Mouse (Mus musculus): ENCODE measurements around the gene Rbms2. TPM values are rescaled to one million over a fixed set of nuclear protein-coding genes. Genes with fewer than 3 reads are reported as not detected.

The Rbms2 gene
- polyA plus RNA-seq, 1 experiment from 2014 or later, result 19.5 TPM

- no peak for DNase-seq (ENCODE audit: low spot score)
Observed at GRCm38 (mm10) chr10:128133650-128134332, 46.3 kb downstream of the Rbms2 start.

GRCm38 (mm10) chr10:128131812-128132211 is 48.3 kb downstream of the Rbms2 start:
- ATAC-seq (ENCODE audit: low FRiP score), result no peak
- H3K4me2 ChIP-seq (replicated peaks; ENCODE audit: low read depth, low read length), result no peak overlapping the region
- 0 out of 2 replicates have a peak, but pooled peaks cover 1% of the 10 kb centered on the region for H3K36me3 ChIP-seq (ENCODE audit: control insufficient read depth, insufficient read depth, low read length)

More at GRCm38 (mm10) chr10:128133650-128134332, 46.3 kb downstream of the Rbms2 start:
- H3K9ac ChIP-seq (ENCODE audit: low read depth, low read length), result 0 out of 2 replicates have a peak overlapping the region, but pooled peaks have one; percentile 4
- H3K27me3 ChIP-seq (ENCODE audit: control insufficient read depth, insufficient read depth, low read length), result no peaks in the 10 kb centered on the region
- no peak for ATAC-seq (ENCODE audit: low FRiP score)
- 44% methylated on average over 13 of the region's 13 CpGs for WGBS
- H3K27ac ChIP-seq (ENCODE audit: low read depth, low read length), result no peak overlapping the region
- H3K4me3 ChIP-seq (ENCODE audit: low read depth, low read length), result no peak overlapping the region
- no peaks in the 10 kb centered on the region for H3K4me1 ChIP-seq (replicated peaks; ENCODE audit: control insufficient read depth, insufficient read depth, low read length)
- no peaks in the 10 kb centered on the region for H3K9me3 ChIP-seq (ENCODE audit: control insufficient read depth, low read length)
- no peaks in the 10 kb centered on the region for H3K36me3 ChIP-seq (ENCODE audit: control insufficient read depth, insufficient read depth, low read length)
- H3K4me2 ChIP-seq (replicated peaks; ENCODE audit: low read depth, low read length), result no peak overlapping the region

GRCm38 (mm10) chr10:128131297-128131696 is 48.8 kb downstream of the Rbms2 start:
- ATAC-seq (ENCODE audit: low FRiP score) (no peak), DNase-seq (ENCODE audit: low spot score) (no peak)
- no peaks in the 10 kb centered on the region for H3K27me3 ChIP-seq (ENCODE audit: control insufficient read depth, insufficient read depth, low read length)
- no peak overlapping the region for H3K27ac ChIP-seq (ENCODE audit: low read depth, low read length)
- no peak overlapping the region for H3K9ac ChIP-seq (ENCODE audit: low read depth, low read length)
- no peak overlapping the region for H3K4me3 ChIP-seq (ENCODE audit: low read depth, low read length)
- H3K36me3 ChIP-seq (ENCODE audit: control insufficient read depth, insufficient read depth, low read length), result 0 out of 2 replicates have a peak, but pooled peaks cover 3% of the 10 kb centered on the region
- H3K9me3 ChIP-seq (ENCODE audit: control insufficient read depth, low read length), result no peaks in the 10 kb centered on the region
- WGBS, result 79% methylated on average over 3 of the region's 3 CpGs
- no peak overlapping the region for H3K4me2 ChIP-seq (replicated peaks; ENCODE audit: low read depth, low read length)
- no peaks in the 10 kb centered on the region for H3K4me1 ChIP-seq (replicated peaks; ENCODE audit: control insufficient read depth, insufficient read depth, low read length)

More at GRCm38 (mm10) chr10:128131812-128132211, 48.3 kb downstream of the Rbms2 start:
- no peak for DNase-seq (ENCODE audit: low spot score)
- H3K27ac ChIP-seq (ENCODE audit: low read depth, low read length), result no peak overlapping the region
- H3K9me3 ChIP-seq (ENCODE audit: control insufficient read depth, low read length), result no peaks in the 10 kb centered on the region
- H3K27me3 ChIP-seq (ENCODE audit: control insufficient read depth, insufficient read depth, low read length), result no peaks in the 10 kb centered on the region
- H3K9ac ChIP-seq (ENCODE audit: low read depth, low read length), result no peak overlapping the region
- no peaks in the 10 kb centered on the region for H3K4me1 ChIP-seq (replicated peaks; ENCODE audit: control insufficient read depth, insufficient read depth, low read length)
- no peak overlapping the region for H3K4me3 ChIP-seq (ENCODE audit: low read depth, low read length)

- no peak for ATAC-seq (ENCODE audit: low FRiP score)
- no peak for DNase-seq (ENCODE audit: low spot score)
- Histone ChIP-seq H3K4me2 (replicated peaks; ENCODE audit: low read depth, low read length) (no peak overlapping the region), H3K4me1 (replicated peaks; ENCODE audit: control insufficient read depth, insufficient read depth, low read length) (no peaks in the 10 kb centered on the region), H3K36me3 (ENCODE audit: control insufficient read depth, insufficient read depth, low read length) (peaks cover 16% of the 10 kb centered on the region; the same call in 1 of the 2 replicates), H3K9ac (ENCODE audit: low read depth, low read length) (no peak overlapping the region), H3K4me3 (ENCODE audit: low read depth, low read length) (no peak overlapping the region), H3K9me3 (ENCODE audit: control insufficient read depth, low read length) (no peaks in the 10 kb centered on the region), H3K27ac (ENCODE audit: low read depth, low read length) (no peak overlapping the region), H3K27me3 (ENCODE audit: control insufficient read depth, insufficient read depth, low read length) (no peaks in the 10 kb centered on the region)
- WGBS, result 89% methylated on average over 8 of the region's 8 CpGs
Observed at GRCm38 (mm10) chr10:128128143-128128542, 52.0 kb downstream of the Rbms2 start.

- no peaks in the 10 kb centered on the region for H3K4me1 ChIP-seq (replicated peaks; ENCODE audit: control insufficient read depth, insufficient read depth, low read length)
- H3K27me3 ChIP-seq (ENCODE audit: control insufficient read depth, insufficient read depth, low read length), result no peaks in the 10 kb centered on the region
- H3K4me2 ChIP-seq (replicated peaks; ENCODE audit: low read depth, low read length), result no peak overlapping the region
- no peaks in the 10 kb centered on the region for H3K9me3 ChIP-seq (ENCODE audit: control insufficient read depth, low read length)
- no peak for ATAC-seq (ENCODE audit: low FRiP score)
- H3K4me3 ChIP-seq (ENCODE audit: low read depth, low read length), result no peak overlapping the region
- no peak overlapping the region for H3K27ac ChIP-seq (ENCODE audit: low read depth, low read length)
- WGBS, result 68% methylated on average over 5 of the region's 5 CpGs
- peaks cover 16% of the 10 kb centered on the region; the same call in 1 of the 2 replicates for H3K36me3 ChIP-seq (ENCODE audit: control insufficient read depth, insufficient read depth, low read length)
- no peak overlapping the region for H3K9ac ChIP-seq (ENCODE audit: low read depth, low read length)
- DNase-seq (ENCODE audit: low spot score), result no peak
Observed at GRCm38 (mm10) chr10:128127497-128127896, 52.6 kb downstream of the Rbms2 start.

- no peak overlapping the region for H3K27ac ChIP-seq (ENCODE audit: low read depth, low read length)
- H3K9me3 ChIP-seq (ENCODE audit: control insufficient read depth, low read length), result no peaks in the 10 kb centered on the region
- H3K27me3 ChIP-seq (ENCODE audit: control insufficient read depth, insufficient read depth, low read length), result no peaks in the 10 kb centered on the region
- no peak overlapping the region for H3K9ac ChIP-seq (ENCODE audit: low read depth, low read length)
- H3K4me3 ChIP-seq (ENCODE audit: low read depth, low read length), result no peak overlapping the region
- H3K4me2 ChIP-seq (replicated peaks; ENCODE audit: low read depth, low read length), result no peak overlapping the region
- no peaks in the 10 kb centered on the region for H3K4me1 ChIP-seq (replicated peaks; ENCODE audit: control insufficient read depth, insufficient read depth, low read length)
- 93% methylated on average over 14 of the region's 14 CpGs for WGBS
- H3K36me3 ChIP-seq (ENCODE audit: control insufficient read depth, insufficient read depth, low read length), result peaks cover 24% of the 10 kb centered on the region
- no peak for DNase-seq (ENCODE audit: low spot score)
- no peak for ATAC-seq (ENCODE audit: low FRiP score)
Observed at GRCm38 (mm10) chr10:128125951-128126350, 54.1 kb downstream of the Rbms2 start.

- DNase-seq (ENCODE audit: low spot score) (no peak), ATAC-seq (ENCODE audit: low FRiP score) (no peak)
- Histone ChIP-seq H3K36me3 (ENCODE audit: control insufficient read depth, insufficient read depth, low read length) (peaks cover 24% of the 10 kb centered on the region), H3K4me2 (replicated peaks; ENCODE audit: low read depth, low read length) (no peak overlapping the region), H3K27me3 (ENCODE audit: control insufficient read depth, insufficient read depth, low read length) (no peaks in the 10 kb centered on the region), H3K4me1 (replicated peaks; ENCODE audit: control insufficient read depth, insufficient read depth, low read length) (no peaks in the 10 kb centered on the region), H3K9me3 (ENCODE audit: control insufficient read depth, low read length) (no peaks in the 10 kb centered on the region), H3K27ac (ENCODE audit: low read depth, low read length) (no peak overlapping the region), H3K4me3 (ENCODE audit: low read depth, low read length) (no peak overlapping the region), H3K9ac (ENCODE audit: low read depth, low read length) (no peak overlapping the region)
- WGBS, result 97% methylated on average over 9 of the region's 9 CpGs
Observed at GRCm38 (mm10) chr10:128124831-128125230, 55.3 kb downstream of the Rbms2 start.

GRCm38 (mm10) chr10:128123833-128124232 is 56.3 kb downstream of the Rbms2 start:
- Histone ChIP-seq H3K4me2 (replicated peaks; ENCODE audit: low read depth, low read length) (no peak overlapping the region), H3K36me3 (ENCODE audit: control insufficient read depth, insufficient read depth, low read length) (peaks cover 33% of the 10 kb centered on the region), H3K9ac (ENCODE audit: low read depth, low read length) (no peak overlapping the region), H3K4me3 (ENCODE audit: low read depth, low read length) (no peak overlapping the region), H3K27me3 (ENCODE audit: control insufficient read depth, insufficient read depth, low read length) (no peaks in the 10 kb centered on the region), H3K4me1 (replicated peaks; ENCODE audit: control insufficient read depth, insufficient read depth, low read length) (no peaks in the 10 kb centered on the region), H3K27ac (ENCODE audit: low read depth, low read length) (no peak overlapping the region), H3K9me3 (ENCODE audit: control insufficient read depth, low read length) (no peaks in the 10 kb centered on the region)
- ATAC-seq (ENCODE audit: low FRiP score), result no peak
- DNase-seq (ENCODE audit: low spot score), result no peak
- WGBS, result 94% methylated on average over 7 of the region's 7 CpGs

GRCm38 (mm10) chr10:128111227-128111626 is 68.9 kb downstream of the Rbms2 start:
- Histone ChIP-seq H3K4me2 (replicated peaks; ENCODE audit: low read depth, low read length) (no peak overlapping the region), H3K27me3 (ENCODE audit: control insufficient read depth, insufficient read depth, low read length) (no peaks in the 10 kb centered on the region), H3K36me3 (ENCODE audit: control insufficient read depth, insufficient read depth, low read length) (peaks cover 16% of the 10 kb centered on the region; the same call in 1 of the 2 replicates), H3K27ac (ENCODE audit: low read depth, low read length) (no peak overlapping the region), H3K9me3 (ENCODE audit: control insufficient read depth, low read length) (no peaks in the 10 kb centered on the region), H3K4me3 (ENCODE audit: low read depth, low read length) (no peak overlapping the region), H3K9ac (ENCODE audit: low read depth, low read length) (no peak overlapping the region), H3K4me1 (replicated peaks; ENCODE audit: control insufficient read depth, insufficient read depth, low read length) (no peaks in the 10 kb centered on the region)
- DNase-seq (ENCODE audit: low spot score) (no peak), ATAC-seq (ENCODE audit: low FRiP score) (no peak)

Measured in hindbrain, embryonic 11.5 days (tissue).